Mouse (Mus musculus) brown adipose tissue, adult 24 weeks (tissue): ENCODE data around the gene Itgal. TPM values are rescaled to one million over a fixed set of nuclear protein-coding genes. Genes with fewer than 3 reads are reported as not detected.
"Not testable (repeated sequence)": the region's sequence is repeated elsewhere in the genome, so short reads cannot be mapped to it uniquely, and the experiment has no call there.

Experiments
- H3K27ac ChIP-seq: fragments of 200-500 bp; replicated peaks from 2 replicates; pipeline ENCODE4 v1.5.1; 2012; ENCODE audit warnings: low read depth, mild to moderate bottlenecking, low read length
- H3K4me1 ChIP-seq: fragments of 200-500 bp; 2 replicates; pipeline ENCODE4 v1.6.1; 2012; ENCODE audit warnings: low read length, mixed read lengths; ENCODE audit not compliant: control insufficient read depth, insufficient read depth, insufficient read length
- H3K4me3 ChIP-seq: fragments of 200-500 bp; 2 replicates; pipeline ENCODE4 v1.5.1; 2012; ENCODE audit warnings: low read depth, mild to moderate bottlenecking, low read length, moderate library complexity; ENCODE audit not compliant: insufficient read depth
- polyA plus RNA-seq: library from polyadenylated mRNA; stranded (reverse); fragments of >200 nt; gene quantifications from 2 replicates; pipeline ENCODE4 v1.2.4, GENCODE M21; 2012; ENCODE audit not compliant: missing spikeins, insufficient read depth, insufficient read length

Itgal gene
- polyA plus RNA-seq, 1 experiment, result 1.1 TPM

- no peak overlapping the region for H3K27ac ChIP-seq
- no peak overlapping the region for H3K4me3 ChIP-seq
- H3K4me1 ChIP-seq, result no peaks in the 10 kb centered on the region
Observed at GRCm38 (mm10) chr7:127297586-127298193, 1.6 kb downstream of the Itgal start.

DNA sequence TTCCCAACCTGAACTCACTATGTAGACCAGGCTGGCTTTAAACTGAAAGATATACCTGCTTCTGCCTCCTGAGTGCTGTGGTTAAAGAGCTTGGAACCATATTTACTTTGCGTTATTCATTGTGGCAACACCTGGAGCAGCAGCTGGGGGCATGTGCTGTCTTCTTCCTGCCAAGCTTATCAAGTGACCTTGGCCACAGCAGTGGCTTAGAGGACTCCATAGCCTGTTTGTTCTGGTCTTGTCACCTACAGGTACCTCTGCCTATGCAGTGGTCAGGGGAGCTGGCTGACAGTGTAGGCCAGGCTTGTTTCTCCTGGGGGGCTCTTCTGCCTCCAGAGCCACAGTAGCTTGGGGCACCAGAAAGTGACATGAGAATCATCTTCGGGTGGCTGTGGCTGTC lies 12.4 kb downstream of the Itgal start:
- Histone ChIP-seq H3K27ac (no peak overlapping the region), H3K4me1 (no peaks in the 10 kb centered on the region), H3K4me3 (no peak overlapping the region)

DNA sequence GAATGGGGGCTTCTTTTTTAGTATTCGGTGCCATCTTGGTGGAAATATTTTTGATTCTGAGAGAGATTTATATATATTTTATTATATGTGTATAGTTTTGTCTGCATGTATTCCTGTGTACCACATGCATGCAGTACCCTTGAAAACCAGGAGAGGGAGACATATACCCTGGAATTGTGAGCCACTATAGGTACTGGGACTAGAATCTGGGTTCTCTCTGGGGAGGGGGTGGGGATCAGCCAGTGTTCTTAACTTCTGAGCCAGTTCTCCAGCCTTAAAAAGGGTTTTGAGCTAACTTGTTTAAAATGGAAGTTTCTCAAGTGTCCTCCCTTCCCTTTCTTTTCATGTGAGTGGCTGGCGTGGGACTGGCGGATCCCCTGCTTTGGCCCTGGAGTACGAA lies 12.8 kb downstream of the Itgal start:
- Histone ChIP-seq H3K4me1 (no peaks in the 10 kb centered on the region), H3K4me3 (no peak overlapping the region), H3K27ac (no peak overlapping the region)

- no peak overlapping the region for H3K4me3 ChIP-seq
- H3K27ac ChIP-seq, result no peak overlapping the region
- H3K4me1 ChIP-seq, result no peaks in the 10 kb centered on the region
Observed at GRCm38 (mm10) chr7:127309951-127310350, 13.9 kb downstream of the Itgal start.

- Histone ChIP-seq H3K4me1 (no peaks in the 10 kb centered on the region), H3K4me3 (no peak overlapping the region), H3K27ac (no peak overlapping the region)
Observed at GRCm38 (mm10) chr7:127313912-127314311, 17.9 kb downstream of the Itgal start.

DNA sequence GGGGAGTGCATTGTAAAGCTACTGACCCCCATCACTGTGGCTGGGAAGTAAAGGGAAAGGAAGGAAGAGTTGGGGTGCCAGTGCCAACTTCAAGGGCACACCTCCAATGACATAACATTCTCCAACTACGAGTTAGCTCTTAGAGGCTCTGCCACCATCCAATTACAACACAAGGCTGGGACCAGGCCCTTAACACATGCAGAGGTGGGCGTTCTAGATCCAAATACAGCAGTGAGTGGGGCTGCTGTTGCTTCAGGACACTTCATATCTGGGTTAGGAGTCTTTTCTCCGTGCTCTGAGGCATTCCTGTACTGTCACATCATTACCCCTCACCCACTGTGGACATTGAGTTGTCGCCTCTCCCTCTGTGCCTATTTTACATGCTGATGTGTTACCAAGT lies 25.0 kb downstream of the Itgal start:
- Histone ChIP-seq H3K4me1 (no peaks in the 10 kb centered on the region), H3K4me3 (no peak overlapping the region), H3K27ac (no peak overlapping the region)

DNA sequence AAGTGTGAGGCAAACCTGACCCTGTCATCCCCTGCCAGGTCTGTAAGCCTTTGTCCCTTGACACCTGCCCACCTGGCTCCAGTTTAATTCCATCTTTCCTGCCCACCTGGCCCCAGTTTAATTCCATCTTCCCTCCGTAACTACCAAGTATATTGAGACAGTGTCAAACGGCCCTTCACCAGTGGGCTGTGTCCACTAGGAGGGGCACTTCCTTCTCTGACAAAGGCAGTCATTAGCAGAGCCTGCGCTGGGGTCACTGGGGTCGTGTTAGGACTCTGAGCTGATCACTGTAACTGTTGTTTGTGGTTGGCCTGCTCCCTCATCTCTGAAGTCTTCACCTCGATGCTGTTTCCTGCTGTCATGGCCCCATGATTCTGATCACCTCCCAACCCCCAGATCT lies 26.0 kb downstream of the Itgal start:
- Histone ChIP-seq H3K4me3 (no peak overlapping the region), H3K4me1 (no peaks in the 10 kb centered on the region), H3K27ac (no peak overlapping the region)

- Histone ChIP-seq H3K27ac (no peak overlapping the region), H3K4me3 (no peak overlapping the region), H3K4me1 (no peaks in the 10 kb centered on the region)
Observed at GRCm38 (mm10) chr7:127324944-127325343, 28.9 kb downstream of the Itgal start.

DNA sequence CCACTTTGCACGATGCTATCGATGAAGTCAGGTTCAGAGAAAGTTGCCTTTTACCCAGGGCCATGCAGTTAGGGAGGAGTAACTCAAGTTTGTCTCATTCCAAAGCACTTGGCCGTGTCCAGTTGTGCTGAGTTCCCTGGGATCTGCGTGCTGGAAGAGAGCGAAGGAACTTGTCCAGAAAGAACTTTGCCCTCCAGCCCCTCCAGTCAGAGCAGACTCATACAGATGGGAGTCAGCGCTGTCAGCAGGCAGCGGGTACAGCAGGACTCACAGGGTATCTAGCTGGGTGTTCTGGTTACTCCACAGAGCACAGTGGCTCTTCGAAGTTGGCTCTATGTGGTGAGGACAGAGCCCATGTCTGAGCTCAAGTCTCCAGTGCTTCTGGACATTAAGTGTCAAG lies 29.5 kb downstream of the Itgal start:
- Histone ChIP-seq H3K4me3 (no peak overlapping the region), H3K4me1 (no peaks in the 10 kb centered on the region), H3K27ac (no peak overlapping the region)

GRCm38 (mm10) chr7:127326685-127327084 lies 30.6 kb downstream of the Itgal start:
- no peaks in the 10 kb centered on the region for H3K4me1 ChIP-seq
- H3K27ac ChIP-seq, result no peak overlapping the region
- H3K4me3 ChIP-seq, result no peak overlapping the region

DNA sequence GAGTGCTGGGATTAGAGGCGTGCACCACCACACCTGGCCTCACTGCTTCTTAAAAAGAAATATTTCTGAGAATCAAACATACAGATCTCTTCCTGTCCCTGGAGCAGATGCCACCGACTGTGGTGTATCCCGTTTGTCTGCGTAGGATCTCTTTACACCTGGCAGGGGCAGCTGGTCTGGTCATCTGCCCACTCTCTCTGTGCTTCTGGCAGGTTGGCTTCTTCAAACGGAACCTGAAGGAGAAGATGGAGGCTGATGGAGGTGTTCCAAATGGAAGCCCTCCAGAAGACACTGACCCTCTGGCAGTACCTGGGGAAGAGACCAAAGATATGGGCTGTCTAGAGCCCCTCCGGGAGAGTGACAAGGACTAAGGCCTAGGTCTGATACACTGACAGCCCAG lies 37.2 kb downstream of the Itgal start:
- H3K4me3 ChIP-seq, result no peak overlapping the region
- H3K27ac ChIP-seq, result no peak overlapping the region
- no peaks in the 10 kb centered on the region for H3K4me1 ChIP-seq

- H3K4me1 ChIP-seq, result no peaks in the 10 kb centered on the region
- no peak overlapping the region for H3K27ac ChIP-seq
- H3K4me3 ChIP-seq, result no peak overlapping the region
Observed at GRCm38 (mm10) chr7:127335604-127336003, 39.5 kb downstream of the Itgal start.

DNA sequence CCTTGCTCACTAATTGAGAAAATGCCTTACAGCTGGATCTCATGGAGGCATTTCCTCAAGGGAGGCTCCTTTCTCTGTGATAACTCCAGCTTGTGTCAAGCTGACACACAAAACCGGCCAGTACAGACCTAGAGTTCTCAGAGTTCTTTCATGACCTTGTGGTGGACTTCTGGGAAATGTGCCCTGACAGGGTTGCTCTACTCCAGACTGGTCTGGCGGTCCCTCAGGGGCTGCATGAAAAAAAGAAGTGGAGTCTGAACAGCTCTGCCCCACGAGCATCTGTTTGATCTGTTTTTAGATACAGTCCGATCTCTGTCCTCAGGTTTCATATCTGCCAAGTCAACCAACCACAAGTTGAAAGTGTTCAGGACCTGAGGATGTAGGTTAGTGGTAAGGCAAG lies 41.6 kb downstream of the Itgal start:
- no peak overlapping the region for H3K4me3 ChIP-seq
- H3K4me1 ChIP-seq, result no peaks in the 10 kb centered on the region
- H3K27ac ChIP-seq, result no peak overlapping the region

- Histone ChIP-seq H3K4me1 (peaks cover 6% of the 10 kb centered on the region; the same call in 1 of the 2 replicates), H3K4me3 (no peak overlapping the region), H3K27ac (no peak overlapping the region)
Observed at GRCm38 (mm10) chr7:127341356-127341755, 45.3 kb downstream of the Itgal start.

DNA sequence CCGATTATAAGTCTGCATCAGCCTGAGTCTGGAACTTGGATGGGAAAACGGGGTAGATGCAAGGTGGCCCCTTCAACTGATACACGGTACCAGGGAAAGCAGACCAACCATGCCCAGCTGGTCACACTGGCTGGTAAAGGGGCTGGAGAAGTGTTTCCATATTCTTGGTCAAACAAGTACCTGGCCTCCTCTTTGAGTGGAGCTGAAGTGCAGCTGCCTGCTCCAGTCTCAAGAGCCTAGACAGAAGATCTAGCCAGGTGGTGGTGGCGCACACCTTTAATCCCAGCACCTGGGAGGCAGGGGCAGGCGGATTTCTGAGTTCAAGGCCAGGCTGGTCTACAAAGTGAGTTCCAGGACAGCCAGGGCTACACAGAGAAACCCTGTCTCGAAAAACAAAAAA lies 45.8 kb downstream of the Itgal start:
- H3K4me1 ChIP-seq, H3K27ac ChIP-seq, H3K4me3 ChIP-seq: not testable (repeated sequence)

GRCm38 (mm10) chr7:127342332-127342731 lies 46.3 kb downstream of the Itgal start:
- H3K27ac ChIP-seq, result no peak overlapping the region
- H3K4me3 ChIP-seq, result no peak overlapping the region
- peaks cover 11% of the 10 kb centered on the region for H3K4me1 ChIP-seq

GRCm38 (mm10) chr7:127342888-127343287 lies 46.8 kb downstream of the Itgal start:
- Histone ChIP-seq H3K4me3 (no peak overlapping the region), H3K27ac (no peak overlapping the region), H3K4me1 (peaks cover 14% of the 10 kb centered on the region)
